Comparison of ENCODE assay signal across 26 mouse cellular contexts in genomic region chr8:112111950-112112349, GRCm38 (mm10).
A peak's percentile ranks its signal among the peaks of the same experiment; 100 is the strongest.
DNase-seq lines count a peak whose midpoint lies in the region; TF ChIP-seq lines count a peak whose summit lies in the region.
"Had no signal": no experiment of that assay in that cellular context is flagged by ENCODE, and none has a peak within 500 bp of the region (broad histone marks: within the 10 kb centered on the region; RNA-seq: fewer than 3 reads in every experiment).

No protein-coding gene starts in this region.

- peak overlapping the region; percentile 41; the same call in 1 of the 2 replicates for H3K27ac ChIP-seq in heart, adult 2 months
- H3K27ac ChIP-seq: forebrain, embryonic 12.5 days; hindbrain, embryonic 13.5 days; kidney, postnatal 0 days; limb, embryonic 13.5 days; liver, embryonic 13.5 days; macrophage; midbrain, embryonic 15.5 days; neural tube, embryonic 15.5 days; stomach, embryonic 15.5 days had no signal

- no peaks in the 10 kb centered on the region for H3K36me3 ChIP-seq in heart, adult 2 months (ENCODE audit: control insufficient read depth, insufficient read depth, low read length)
- H3K36me3 ChIP-seq: forebrain, embryonic 12.5 days; hindbrain, embryonic 13.5 days; limb, embryonic 13.5 days; liver, embryonic 13.5 days; midbrain, embryonic 15.5 days; neural tube, embryonic 15.5 days; stomach, embryonic 15.5 days had no signal

- WGBS in heart, adult 2 months: 27% methylated on average over 2 of the region's 2 CpGs
- 48% methylated on average over 2 of the region's 2 CpGs for WGBS in lung, adult 2 months

- no peaks in the 10 kb centered on the region; the same call in 1 of the 2 replicates for H3K4me1 ChIP-seq in heart, adult 2 months (ENCODE audit: control insufficient read depth, insufficient read depth, low read length)
- no peaks in the 10 kb centered on the region for H3K4me1 ChIP-seq in lung, adult 2 months (ENCODE audit: control insufficient read depth, insufficient read depth, low read length)
- H3K4me1 ChIP-seq: forebrain, embryonic 12.5 days; hindbrain, embryonic 13.5 days; limb, embryonic 13.5 days; liver, embryonic 13.5 days; midbrain, embryonic 15.5 days; neural tube, embryonic 15.5 days; stomach, embryonic 15.5 days had no signal

- H3K79me2 ChIP-seq in heart, adult 2 months (replicated peaks; ENCODE audit: control insufficient read depth, insufficient read depth, low read length): no peaks in the 10 kb centered on the region

- intact Hi-C loops in heart, adult 2 months (cut with DNase I): no loop called here
- intact Hi-C loops in heart, postnatal 25 days (cut with DNase I): no loop called here
- intact Hi-C loops in heart, postnatal 10 days (cut with DNase I): no loop called here

- TF ChIP-seq CTCF in heart, adult 2 months (IDR thresholded peaks at IDR 0.05): no peak
- no peak for TF ChIP-seq CTCF in lung, adult 2 months (IDR thresholded peaks at IDR 0.05; ENCODE audit: insufficient read depth, low read length)

- H3K9ac ChIP-seq in heart, adult 2 months (ENCODE audit: low read depth, low read length): no peak overlapping the region
- H3K9ac ChIP-seq: forebrain, embryonic 12.5 days; forebrain, postnatal 0 days; hindbrain, embryonic 13.5 days; limb, embryonic 13.5 days; liver, embryonic 13.5 days; lung, embryonic 14.5 days; midbrain, embryonic 15.5 days; neural tube, embryonic 15.5 days; stomach, embryonic 15.5 days had no signal

- TF ChIP-seq EP300 in heart, adult 2 months (IDR thresholded peaks at IDR 0.05; ENCODE audit: insufficient read depth, low read depth, low read length): no peak

- no peak for TF ChIP-seq POLR2A in heart, adult 2 months (IDR thresholded peaks at IDR 0.05; ENCODE audit: insufficient read depth, low read depth, low read length)
- no peak for TF ChIP-seq POLR2A in lung, adult 2 months (IDR thresholded peaks at IDR 0.05; ENCODE audit: borderline replicate concordance, extremely low read depth, low read depth, low read length)

- no peaks in the 10 kb centered on the region for H3K27me3 ChIP-seq in heart, adult 2 months (ENCODE audit: control insufficient read depth, insufficient read depth, low read length)
- H3K27me3 ChIP-seq: forebrain, embryonic 12.5 days; hindbrain, embryonic 13.5 days; limb, embryonic 13.5 days; liver, embryonic 13.5 days; midbrain, embryonic 15.5 days; neural tube, embryonic 15.5 days; stomach, embryonic 15.5 days had no signal

- H3K4me3 ChIP-seq in heart, adult 2 months: no peak overlapping the region
- H3K4me3 ChIP-seq in lung, adult 2 months (replicated peaks; ENCODE audit: extremely low read depth, low read depth, low read length): no peak overlapping the region
- H3K4me3 ChIP-seq: erythroblast, embryonic 14.5 days; forebrain, embryonic 12.5 days; hindbrain, embryonic 13.5 days; limb, embryonic 13.5 days; liver, embryonic 13.5 days; midbrain, embryonic 15.5 days; neural tube, embryonic 15.5 days; stomach, embryonic 15.5 days had no signal

- peak; percentile 30 for DNase-seq in adrenal gland, postnatal 14 days
- DNase-seq in adrenal gland, adult 8-10 months: no peak
- DNase-seq in heart, adult 2 months: peak in 1 of 2 experiments; percentile 49
- DNase-seq in heart, postnatal 25 days (ENCODE audit: low spot score): no peak
- DNase-seq in lung, postnatal 25 days (ENCODE audit: low spot score): peak; percentile 5
- no peak for DNase-seq in lung, adult 2 months
- peak; percentile 23 to 34 for DNase-seq in heart, postnatal 10 days
- DNase-seq: cerebellum, adult 18-20 months; cerebellum, postnatal 14 days; forebrain, postnatal 0 days; gastrocnemius, postnatal 36 days; kidney, adult 8-10 months; kidney, postnatal 4 days; liver, embryonic 13.5 days; lung, embryonic 14.5 days; retina, postnatal 1 day; right cerebral cortex, postnatal 14 days had no signal

Comparison
In these comparisons a context has a peak if more than half of its experiments do, and no peak if none do; other contexts are left out.
1. DNase-seq: peak in adrenal gland, postnatal 14 days (single experiment), lung, postnatal 25 days (single experiment) and heart, postnatal 10 days (2 of 2); none in adrenal gland, adult 8-10 months (single experiment), heart, postnatal 25 days (single experiment) and lung, adult 2 months (single experiment).